Mouse (Mus musculus) stomach, embryonic 14.5 days (tissue): ENCODE measurements around the gene Plekhd1. TPM values are rescaled to one million over a fixed set of nuclear protein-coding genes. Genes with fewer than 3 reads are reported as not detected.

Experiments
- ATAC-seq: fragments of 200-750 bp; cut with Nextera tagmentation; 2 replicates; pipeline ENCODE4 v1.8.0; 2017; ENCODE audit warnings: low read depth, moderate TSS enrichment; ENCODE audit not compliant: insufficient number of reproducible peaks, insufficient read depth, low FRiP score
- H3K27ac ChIP-seq: fragments of 300-500 bp; sonication (generic); 2 replicates; pipeline ENCODE4 v1.5.1; 2014; ENCODE audit warnings: mild to moderate bottlenecking, low read length, moderate library complexity, mixed read lengths
- H3K27me3 ChIP-seq: fragments of 300-500 bp; sonication (generic); 2 replicates; pipeline ENCODE4 v1.6.1; 2014; ENCODE audit warnings: low read length, control low read depth, mixed read lengths; ENCODE audit not compliant: control insufficient read depth, insufficient read depth
- H3K36me3 ChIP-seq: fragments of 300-500 bp; sonication (generic); 2 replicates; pipeline ENCODE4 v1.6.1; 2014; ENCODE audit warnings: mild to moderate bottlenecking, control low read depth, low read length, moderate library complexity, mixed read lengths; ENCODE audit not compliant: control insufficient read depth, insufficient read depth
- H3K4me1 ChIP-seq: fragments of 300-500 bp; sonication (generic); 2 replicates; pipeline ENCODE4 v1.6.1; 2014; ENCODE audit warnings: low read length, control low read depth, mixed read lengths; ENCODE audit not compliant: control insufficient read depth, insufficient read depth
- H3K4me2 ChIP-seq: fragments of 300-500 bp; sonication (generic); replicated peaks from 2 replicates; pipeline ENCODE4 v1.6.1; 2014; ENCODE audit warnings: low read depth, low read length, control low read depth
- H3K4me3 ChIP-seq: fragments of 300-500 bp; sonication (generic); 2 replicates; pipeline ENCODE4 v1.5.1; 2014; ENCODE audit warnings: low read depth, low read length, control low read depth
- H3K9ac ChIP-seq: fragments of 300-500 bp; sonication (generic); replicated peaks from 2 replicates; pipeline ENCODE4 v1.6.1; 2014; ENCODE audit warnings: low read depth, mild to moderate bottlenecking, control low read depth, low read length, moderate library complexity, mixed read lengths
- H3K9me3 ChIP-seq: fragments of 300-500 bp; sonication (generic); 2 replicates; pipeline ENCODE4 v1.6.1; 2016; ENCODE audit warnings: low read depth, low read length, control low read depth; ENCODE audit not compliant: control insufficient read depth
- WGBS: fragments of 180-500 bp; shearing (Covaris S2); extraction: QIAGEN DNeasy Blood & Tissue Kit; methylation state at CpG from one replicate; pipeline ENCODE4 v1.1.7; 2014; 5-methylcytosine and 5-hydroxymethylcytosine counted together
- polyA plus RNA-seq: library from polyadenylated mRNA; unstranded; fragments of >200 nt; fragmentation: Nextera tagmentation; extraction: Ambion mirVana; gene quantifications from 2 replicates; pipeline ENCODE4 v1.2.1, GENCODE M21; 2014

Plekhd1 gene
- polyA plus RNA-seq, 1 experiment from 2014 or later: 6.5 TPM

GRCm38 (mm10) chr12:80746031-80746813, 53.8 kb downstream of the Plekhd1 start:
- H3K4me2 ChIP-seq: no peak overlapping the region
- H3K27me3 ChIP-seq: no peaks in the 10 kb centered on the region
- H3K9me3 ChIP-seq: no peaks in the 10 kb centered on the region
- H3K4me1 ChIP-seq: no peaks in the 10 kb centered on the region
- H3K27ac ChIP-seq: no peak overlapping the region
- no peak overlapping the region for H3K4me3 ChIP-seq
- no peak overlapping the region for H3K9ac ChIP-seq
- H3K36me3 ChIP-seq: no peaks in the 10 kb centered on the region
- no peak for ATAC-seq
- 46% methylated on average over 8 of the region's 8 CpGs for WGBS

- Histone ChIP-seq H3K27ac (no peak overlapping the region), H3K4me3 (no peak overlapping the region), H3K4me2 (no peak overlapping the region), H3K9me3 (no peaks in the 10 kb centered on the region), H3K4me1 (no peaks in the 10 kb centered on the region), H3K9ac (no peak overlapping the region), H3K36me3 (no peaks in the 10 kb centered on the region), H3K27me3 (peaks cover 6% of the 10 kb centered on the region)
- ATAC-seq: no peak
- WGBS: 87% methylated on average over 6 of the region's 6 CpGs
Observed at GRCm38 (mm10) chr12:80751556-80751955, 59.2 kb downstream of the Plekhd1 start.

GRCm38 (mm10) chr12:80757751-80758558, 65.6 kb downstream of the Plekhd1 start:
- WGBS: under 1% methylated on average over 120 of the region's 122 CpGs
- Histone ChIP-seq H3K36me3 (no peaks in the 10 kb centered on the region), H3K9ac (peak overlapping the region; percentile 33; the same call in 1 of the 2 replicates), H3K4me3 (peak overlapping the region; percentile 50), H3K27ac (0 out of 2 replicates have a peak overlapping the region, but pooled peaks have one; percentile 30), H3K4me2 (peak overlapping the region; percentile 97), H3K4me1 (peaks cover 22% of the 10 kb centered on the region), H3K9me3 (no peaks in the 10 kb centered on the region), H3K27me3 (peaks cover 34% of the 10 kb centered on the region)
- ATAC-seq: peak; percentile 85

- Histone ChIP-seq H3K4me1 (peaks cover 22% of the 10 kb centered on the region), H3K9ac (peak overlapping the region; percentile 33; the same call in 1 of the 2 replicates), H3K27me3 (peaks cover 34% of the 10 kb centered on the region), H3K4me3 (peak overlapping the region; percentile 50), H3K9me3 (no peaks in the 10 kb centered on the region), H3K4me2 (peak overlapping the region; percentile 97), H3K36me3 (no peaks in the 10 kb centered on the region), H3K27ac (no peak overlapping the region)
- WGBS: 4% methylated on average over 85 of the region's 92 CpGs
- peak; percentile 25; the same call in 1 of the 2 replicates for ATAC-seq
Observed at GRCm38 (mm10) chr12:80758559-80759386, 66.4 kb downstream of the Plekhd1 start.

GRCm38 (mm10) chr12:80759387-80759712, 67.0 kb downstream of the Plekhd1 start:
- Histone ChIP-seq H3K4me1 (peaks cover 22% of the 10 kb centered on the region), H3K27me3 (peaks cover 34% of the 10 kb centered on the region), H3K4me2 (peak overlapping the region; percentile 97), H3K4me3 (peak overlapping the region; percentile 50), H3K9me3 (no peaks in the 10 kb centered on the region), H3K36me3 (no peaks in the 10 kb centered on the region), H3K27ac (no peak overlapping the region), H3K9ac (no peak overlapping the region)
- ATAC-seq: no peak
- 4% methylated on average over 13 of the region's 13 CpGs for WGBS

- WGBS: 1% methylated on average over 22 of the region's 22 CpGs
- Histone ChIP-seq H3K27me3 (peaks cover 34% of the 10 kb centered on the region), H3K9ac (no peak overlapping the region)
Observed at GRCm38 (mm10) chr12:80759713-80760395, 67.5 kb downstream of the Plekhd1 start.

GRCm38 (mm10) chr12:80760396-80760801, 68.0 kb downstream of the Plekhd1 start, which contains the start of gene Ccdc177:
TSS of gene Ccdc177 (minus strand) at chr12:80760687.
- peak within 1 kb of the TSS; percentile 72 for H3K4me2 ChIP-seq
- H3K4me3 ChIP-seq: peak within 1 kb of the TSS; percentile 50
- H3K9ac ChIP-seq: no peak within 1 kb of the TSS
- ATAC-seq: no peak
- H3K4me1 ChIP-seq: peaks cover 22% of the 10 kb centered on the region
- H3K27me3 ChIP-seq: peaks cover 34% of the 10 kb centered on the region
- H3K36me3 ChIP-seq: no peaks in the 10 kb centered on the region
- 1% methylated on average over 24 of the region's 24 CpGs for WGBS
- no peaks in the 10 kb centered on the region for H3K9me3 ChIP-seq
- no peak within 1 kb of the TSS for H3K27ac ChIP-seq

More at GRCm38 (mm10) chr12:80759713-80760395, 67.5 kb downstream of the Plekhd1 start:
- Histone ChIP-seq H3K9me3 (no peaks in the 10 kb centered on the region), H3K27ac (no peak overlapping the region), H3K36me3 (no peaks in the 10 kb centered on the region), H3K4me2 (peak overlapping the region; percentile 72), H3K4me3 (peak overlapping the region; percentile 50), H3K4me1 (peaks cover 22% of the 10 kb centered on the region)
- ATAC-seq: no peak
